Mouse (Mus musculus) activated CD4-positive, CD25-positive, alpha-beta regulatory T cell, adult 4 months (primary cell): ENCODE measurements around the gene Unc13a. TPM values are rescaled to one million over a fixed set of nuclear protein-coding genes. Genes with fewer than 3 reads are reported as not detected.
"Not testable (repeated sequence)": the region's sequence is repeated elsewhere in the genome, so short reads cannot be mapped to it uniquely, and the experiment has no call there.

Experiments
- ATAC-seq: one replicate; pipeline ENCODE4 v1.8.0; 2017
- polyA plus RNA-seq, 2 experiments: library from polyadenylated mRNA; unstranded; fragments of 100-300 nt; shearing (Covaris generic); gene quantifications; one replicate each; pipeline ENCODE4 v1.2.1; 2017

The Unc13a gene
- under 1 TPM; 0.37 to 0.93 TPM for polyA plus RNA-seq

GRCm38 (mm10) chr8:71671549-71671965, at the start of gene Unc13a:
Unc13a (minus strand) TSS chr8:71671757.
- peak; percentile 51 for ATAC-seq

GRCm38 (mm10) chr8:71719928-71720457, 48.4 kb upstream of the Unc13a start:
- ATAC-seq, result no peak

GRCm38 (mm10) chr8:71719218-71719617, 47.7 kb upstream of the Unc13a start:
- no peak for ATAC-seq

- no peak for ATAC-seq
Measured at GRCm38 (mm10) chr8:71718252-71718651, 46.7 kb upstream of the Unc13a start.

DNA sequence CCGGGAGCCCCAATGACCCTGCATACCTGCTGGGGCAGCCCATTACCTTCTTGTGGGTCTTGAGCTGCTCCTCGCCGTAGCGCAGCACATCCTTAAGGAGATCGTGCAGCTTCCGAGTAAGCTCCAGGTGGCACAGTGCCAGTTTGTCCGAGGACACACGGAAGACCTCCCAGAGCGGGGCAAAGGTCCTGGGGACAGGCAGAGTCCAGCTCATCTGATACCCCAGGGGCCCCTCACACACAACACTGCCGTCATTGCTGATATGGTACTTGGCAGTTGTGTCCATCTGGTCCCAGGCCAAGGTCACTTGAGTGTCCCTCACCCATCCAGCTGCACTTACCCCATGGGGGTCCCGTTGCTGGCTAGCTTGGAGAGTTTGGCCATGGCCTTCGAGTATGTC, 45.5 kb upstream of the Unc13a start:
- no peak for ATAC-seq

- no peak for ATAC-seq
Measured at GRCm38 (mm10) chr8:71716561-71717053, 45.0 kb upstream of the Unc13a start.

DNA sequence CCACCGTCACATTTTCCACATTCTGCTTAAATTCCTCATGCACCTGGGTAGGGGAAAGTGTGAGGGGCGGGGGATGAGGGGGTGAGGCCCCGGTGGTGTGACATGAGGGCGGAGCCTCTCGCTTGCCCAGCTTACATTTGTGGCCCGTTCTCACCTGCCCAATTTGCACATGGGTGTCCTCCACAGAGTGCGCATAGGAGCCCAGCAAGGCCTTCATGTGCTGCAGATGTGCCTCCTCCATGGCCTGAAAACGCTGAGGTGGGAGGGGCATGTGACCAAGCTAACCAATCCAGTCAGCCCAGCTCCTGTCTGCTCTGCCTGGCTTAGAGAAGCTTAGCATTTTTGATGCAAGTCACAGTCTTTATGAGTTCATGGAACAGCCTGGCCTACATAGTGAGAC, 44.0 kb upstream of the Unc13a start:
- no peak for ATAC-seq

DNA sequence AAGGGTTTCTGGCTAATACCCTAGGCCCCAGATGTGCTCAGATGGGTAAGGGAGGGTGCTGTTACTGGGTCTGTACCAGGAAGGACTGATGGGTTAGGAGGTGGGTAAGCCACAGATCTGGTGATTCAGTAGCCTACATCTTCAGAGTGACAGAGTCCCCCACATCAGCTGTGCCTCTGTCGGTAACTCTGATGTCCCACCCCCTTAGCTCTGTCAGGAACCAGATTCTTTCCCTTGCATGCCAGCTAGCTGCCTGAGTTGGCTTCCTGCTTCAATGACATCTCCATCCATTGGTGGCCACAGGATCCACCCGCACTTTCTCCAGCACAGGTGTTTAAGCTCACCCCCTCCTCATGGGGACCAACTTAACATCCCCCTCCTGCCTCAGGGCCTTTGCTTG, 40.0 kb upstream of the Unc13a start:
- no peak for ATAC-seq

DNA sequence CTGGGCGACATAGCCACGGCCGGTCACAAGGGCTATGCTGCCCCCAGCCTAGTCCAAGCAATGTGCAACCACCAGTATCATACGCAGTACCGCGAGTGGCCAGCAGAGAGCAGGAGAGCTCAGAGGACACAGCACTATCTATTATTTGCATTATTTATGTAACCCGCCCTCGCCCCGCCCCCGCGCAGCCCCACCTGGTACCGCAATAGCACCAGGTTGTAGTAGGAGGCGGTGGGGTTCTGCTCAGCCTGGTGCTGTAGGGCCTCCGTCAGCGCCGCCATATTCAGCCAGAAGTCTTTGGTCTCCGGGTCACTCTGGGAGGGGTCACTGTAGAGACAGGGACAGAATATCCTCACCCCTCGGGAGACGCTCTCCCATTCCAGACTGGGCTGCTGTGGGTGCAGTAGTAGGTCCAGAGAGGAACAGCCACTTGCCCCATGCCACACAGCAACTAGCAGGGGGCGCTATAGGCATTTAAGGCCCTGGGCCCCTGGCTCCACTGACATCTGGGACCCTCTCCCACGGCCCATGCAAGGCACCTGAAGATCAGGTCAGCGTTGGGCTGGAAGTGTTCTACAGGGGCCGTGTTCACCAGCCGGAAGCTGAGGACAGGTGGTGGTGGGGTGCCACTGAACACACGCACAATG, 38.4 kb upstream of the Unc13a start:
- no peak for ATAC-seq

DNA sequence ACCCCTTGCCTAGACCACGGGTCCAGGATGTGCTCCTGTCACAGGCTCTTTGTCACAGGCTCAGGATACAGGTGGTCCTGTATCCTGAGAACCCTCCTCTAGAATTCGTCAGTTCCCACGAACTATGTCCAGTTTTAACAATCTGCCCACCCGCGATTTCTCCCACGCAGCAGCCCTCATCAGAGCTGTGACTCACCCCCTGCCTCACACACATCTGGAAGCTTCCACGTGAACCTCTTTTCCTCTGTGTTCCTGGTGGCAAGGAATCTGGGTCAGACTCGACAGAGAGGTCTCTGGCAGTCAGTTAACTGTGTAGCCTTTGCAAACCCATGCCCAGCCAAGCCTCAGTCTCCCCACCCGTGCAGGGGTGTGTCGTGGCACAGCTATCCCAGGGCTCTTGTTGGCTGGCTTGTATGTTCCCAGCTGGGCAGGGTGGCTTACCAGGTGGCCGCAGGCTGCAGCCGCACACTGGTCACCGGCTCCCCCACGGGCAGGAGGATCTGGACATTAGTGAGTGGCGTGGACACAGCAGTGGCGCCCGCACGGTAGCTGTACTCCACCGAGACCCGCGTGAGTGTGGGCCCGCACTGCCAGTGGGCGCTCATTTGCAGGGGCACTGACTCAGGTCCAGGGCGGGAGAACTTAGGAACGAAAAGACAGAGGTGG, 37.7 kb upstream of the Unc13a start:
- no peak for ATAC-seq

DNA sequence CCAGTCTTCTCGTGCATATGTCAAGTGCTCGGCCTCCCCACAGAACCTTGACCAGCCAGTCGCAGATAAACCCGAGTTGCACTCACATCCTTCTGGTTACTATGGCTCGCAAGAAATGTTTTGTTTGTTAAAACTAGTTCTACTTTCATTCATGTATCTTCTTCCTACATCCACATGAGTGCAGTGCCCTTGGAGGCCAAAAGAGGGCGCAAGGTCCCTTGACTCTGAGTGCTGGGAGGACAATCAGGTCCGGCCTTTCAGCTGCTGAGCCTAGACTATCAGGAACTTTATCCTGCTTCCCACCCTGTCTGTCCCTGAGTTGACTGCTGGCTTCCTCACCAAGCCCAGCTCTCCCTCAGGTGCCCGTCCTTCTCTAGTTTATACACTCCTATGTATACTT, 36.3 kb upstream of the Unc13a start:
- peak; percentile 38 for ATAC-seq

- not testable (repeated sequence) for ATAC-seq
Measured at GRCm38 (mm10) chr8:71703400-71703799, 31.8 kb upstream of the Unc13a start.

DNA sequence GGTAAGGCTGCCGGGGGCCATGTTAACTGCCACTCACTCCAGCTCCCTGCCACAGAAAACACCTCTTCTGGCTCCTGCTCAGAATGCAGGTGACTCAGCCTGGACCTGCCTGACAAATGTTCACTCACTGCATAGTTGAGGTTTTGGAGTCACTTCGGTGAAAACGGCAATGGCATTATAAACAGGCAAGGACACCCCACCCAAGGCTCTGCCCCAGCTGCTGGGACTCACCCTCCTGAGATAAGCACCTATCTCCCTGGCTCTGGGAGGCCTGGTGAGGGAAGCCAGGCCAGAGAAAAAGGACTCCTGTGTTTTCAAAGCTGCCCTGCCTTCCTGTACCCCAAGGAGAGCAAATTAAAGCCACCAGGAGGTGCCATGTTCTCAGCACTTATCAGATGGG, 31.4 kb upstream of the Unc13a start:
- no peak for ATAC-seq

GRCm38 (mm10) chr8:71702087-71702432, 30.5 kb upstream of the Unc13a start:
- ATAC-seq, result no peak

- peak; percentile 49 for ATAC-seq
Measured at GRCm38 (mm10) chr8:71701414-71702086, 30.0 kb upstream of the Unc13a start, which contains the start of gene B3gnt3. B3gnt3 (minus strand) TSS chr8:71701789.

DNA sequence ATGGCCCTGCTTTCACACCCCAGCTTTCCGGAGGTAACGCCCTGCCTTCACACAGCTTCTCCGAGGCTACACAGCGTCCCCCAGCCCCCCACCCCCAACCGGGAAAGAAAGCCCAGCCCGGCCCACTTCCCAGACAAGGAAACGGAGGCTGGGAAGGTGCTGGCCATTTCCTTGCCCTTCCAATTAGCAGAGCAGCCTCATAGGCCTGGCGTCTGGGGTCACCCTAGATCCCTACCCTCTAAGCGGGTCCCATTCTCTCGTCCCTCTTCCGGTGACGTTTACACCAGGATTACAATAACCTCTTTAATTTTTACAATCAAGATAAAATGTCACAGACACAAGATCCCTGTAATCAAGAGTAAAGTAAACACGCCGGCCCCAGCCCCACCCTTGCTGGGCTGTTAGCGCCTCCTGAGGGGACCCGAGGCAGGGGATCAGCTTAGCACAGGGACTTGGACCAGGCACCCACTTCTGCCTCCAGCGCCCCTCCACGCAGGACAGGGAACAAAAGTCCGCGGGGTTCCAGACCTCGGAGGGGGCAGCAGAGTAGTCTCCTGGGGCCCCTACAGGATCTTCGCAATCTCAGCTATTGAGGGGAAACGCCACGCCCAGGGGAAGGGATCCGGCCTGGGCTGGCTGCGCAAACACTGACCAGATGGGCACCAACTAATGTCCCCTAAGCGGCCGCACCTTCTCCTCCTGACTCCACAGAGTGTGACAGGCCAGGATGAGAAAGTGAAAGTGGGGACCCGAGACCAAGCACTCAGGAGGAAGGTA, 29.1 kb upstream of the Unc13a start:
- no peak for ATAC-seq

DNA sequence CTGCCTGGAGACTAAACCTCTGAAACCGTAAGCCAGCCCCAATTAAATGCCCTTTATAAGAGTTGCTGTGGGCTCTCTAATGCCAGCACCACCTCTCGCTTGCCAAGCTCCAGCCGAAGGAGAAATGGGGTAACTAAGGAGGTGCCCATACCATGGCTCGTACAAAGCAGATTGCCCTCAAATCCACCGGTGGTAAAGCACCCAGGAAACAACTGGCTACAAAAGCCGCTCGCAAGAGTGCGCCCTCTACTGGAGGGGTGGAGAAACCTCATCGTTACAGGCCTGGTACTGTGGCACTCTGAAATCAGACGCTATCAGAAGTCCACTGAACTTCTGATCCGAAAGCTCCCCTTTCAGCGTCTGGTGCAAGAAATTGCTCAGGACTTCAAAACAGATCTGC, 23.9 kb upstream of the Unc13a start:
- not testable (repeated sequence) for ATAC-seq

DNA sequence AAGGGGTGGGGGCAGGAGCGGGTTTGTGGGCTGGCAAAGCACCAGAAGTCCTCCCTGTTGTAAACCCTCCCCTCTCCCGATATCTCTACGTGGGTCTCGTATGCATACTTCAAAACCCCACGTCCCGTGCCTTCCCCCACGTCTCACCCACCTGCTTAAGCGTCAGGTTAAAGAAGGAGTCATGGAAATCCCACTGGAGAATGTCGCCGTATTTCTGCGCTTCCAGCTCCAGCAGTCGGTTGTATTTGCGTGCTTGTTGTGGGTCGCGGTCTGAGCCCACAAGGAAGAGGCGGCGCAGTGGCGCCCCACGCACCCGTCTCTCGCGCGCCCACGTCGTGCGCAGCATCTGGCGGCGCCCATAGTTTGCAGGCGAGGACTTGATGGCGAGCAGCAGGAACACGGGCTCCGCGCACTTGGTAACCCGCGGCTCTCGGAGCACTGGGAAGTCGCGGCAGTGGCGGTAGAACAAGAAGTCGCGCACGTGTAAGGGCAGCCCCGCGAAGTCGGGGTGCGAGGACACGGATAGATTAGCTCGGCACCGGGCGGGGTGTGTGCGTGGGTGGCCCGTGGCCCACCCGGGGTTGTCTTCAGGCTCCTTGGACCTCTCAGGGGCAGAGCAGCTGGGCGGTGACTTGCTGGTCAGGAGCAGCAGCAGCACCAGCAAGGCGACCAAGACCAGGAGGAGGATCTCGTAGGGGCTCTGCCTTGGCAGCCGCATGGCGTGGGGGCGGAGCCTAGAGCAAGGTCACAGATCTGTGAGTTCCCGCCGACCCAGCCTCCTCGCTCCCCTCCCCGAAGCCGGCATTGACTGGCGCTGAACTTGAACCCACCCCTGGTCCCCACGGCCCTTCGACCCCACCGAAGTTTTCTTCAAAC, 21.8 kb upstream of the Unc13a start:
- no peak for ATAC-seq

DNA sequence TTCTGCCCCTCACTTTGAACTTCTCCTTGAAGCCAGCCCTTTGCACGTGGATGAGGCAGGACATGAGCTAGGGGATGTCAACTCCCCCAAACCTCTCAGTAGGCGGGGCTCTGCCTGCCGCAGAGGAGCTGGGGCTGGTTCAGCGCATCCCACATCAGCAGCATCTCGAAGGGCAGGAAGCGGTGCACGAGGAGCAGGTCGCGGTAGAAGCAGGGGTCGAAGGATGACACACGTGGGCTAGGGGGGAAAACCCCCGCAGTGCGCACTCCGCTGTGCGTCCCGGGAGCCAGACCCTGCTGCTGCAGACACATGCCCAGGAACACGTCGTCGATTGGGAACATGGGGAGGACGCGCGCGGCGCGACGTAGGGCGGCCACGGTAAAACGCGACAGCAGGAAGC, 21.0 kb upstream of the Unc13a start:
- peak; percentile 93 for ATAC-seq

GRCm38 (mm10) chr8:71689028-71689427, 17.5 kb upstream of the Unc13a start, which contains the start of gene Insl3:
Insl3 (plus strand) TSS chr8:71689214.
- ATAC-seq, result no peak

- no peak for ATAC-seq
Measured at GRCm38 (mm10) chr8:71687616-71688015, 16.1 kb upstream of the Unc13a start.
